Mouse (Mus musculus) cerebellum, adult 2 months (tissue): ENCODE measurements around the gene Tmem161a.

Experiments used
- CTCF ChIP-seq: fragments of 200-500 bp; IDR thresholded peaks from 2 replicates; pipeline ENCODE4 v1.5.1; 2011; ENCODE audit warnings: low read depth, mild to moderate bottlenecking, control low read depth, low read length, moderate library complexity, borderline replicate concordance; ENCODE audit not compliant: insufficient read depth
- POLR2A ChIP-seq: fragments of 200-500 bp; IDR thresholded peaks from 2 replicates; pipeline ENCODE4 v1.6.1; 2011; ENCODE audit warnings: low read length, control low read depth, borderline replicate concordance; ENCODE audit not compliant: insufficient read depth

DNA sequence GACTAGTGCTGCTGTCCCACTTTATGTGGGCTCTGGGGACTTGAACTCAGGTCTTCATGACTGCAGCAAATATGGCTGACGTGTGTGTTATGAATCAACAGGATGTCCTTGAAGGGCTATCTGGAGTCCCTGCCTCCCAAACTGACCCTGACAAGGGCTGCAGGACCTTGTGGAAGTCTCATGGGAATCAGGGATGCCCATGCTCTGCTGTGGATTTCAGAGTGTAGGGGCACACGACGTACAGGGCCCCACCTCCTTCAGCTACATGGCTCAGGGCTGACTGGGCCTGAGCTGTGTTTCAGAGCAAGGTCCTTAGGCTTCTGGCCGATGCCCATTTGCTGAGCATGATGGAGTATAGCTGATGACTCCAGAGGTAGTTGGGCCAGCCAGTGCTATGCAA is 11.0 kb downstream of the Tmem161a start:
- TF ChIP-seq POLR2A (no peak), CTCF (no peak)
